Mouse (Mus musculus) kidney, adult 8-10 months (tissue): Measurements from ENCODE around the gene Parvb.

Experiments used
- DNase-seq, 2 experiments: peaks; one replicate each; pipeline ENCODE4 v3.0.0; 2022

The Parvb gene

GRCm38 (mm10) chr15:84231721-84232561 lies at the start of gene Parvb:
TSS of gene Parvb (plus strand) at chr15:84232043.
- DNase-seq = peak; percentile 40 to 43

- no peak for DNase-seq
Measured at GRCm38 (mm10) chr15:84183967-84184366, 47.9 kb upstream of the Parvb start.

DNA sequence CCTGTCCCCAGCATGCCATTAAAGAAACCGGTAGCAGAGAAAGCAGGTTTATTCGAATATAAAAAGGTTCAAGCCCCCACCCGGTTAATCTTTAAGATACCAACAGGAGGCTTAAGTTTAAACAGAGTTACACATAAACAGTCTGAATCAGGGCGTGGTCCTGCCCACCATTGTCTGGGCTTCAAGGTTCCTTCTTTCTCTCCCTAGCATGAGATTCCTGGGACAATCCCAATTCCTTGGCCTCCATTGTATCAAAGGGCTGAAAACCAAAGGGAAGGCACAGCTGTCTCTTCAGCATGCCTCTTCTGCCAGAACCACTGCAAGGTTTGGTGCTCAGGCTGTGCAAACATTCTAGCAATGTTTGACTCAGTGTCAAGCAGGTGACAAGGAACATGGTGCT lies 45.6 kb upstream of the Parvb start:
- DNase-seq = no peak

DNA sequence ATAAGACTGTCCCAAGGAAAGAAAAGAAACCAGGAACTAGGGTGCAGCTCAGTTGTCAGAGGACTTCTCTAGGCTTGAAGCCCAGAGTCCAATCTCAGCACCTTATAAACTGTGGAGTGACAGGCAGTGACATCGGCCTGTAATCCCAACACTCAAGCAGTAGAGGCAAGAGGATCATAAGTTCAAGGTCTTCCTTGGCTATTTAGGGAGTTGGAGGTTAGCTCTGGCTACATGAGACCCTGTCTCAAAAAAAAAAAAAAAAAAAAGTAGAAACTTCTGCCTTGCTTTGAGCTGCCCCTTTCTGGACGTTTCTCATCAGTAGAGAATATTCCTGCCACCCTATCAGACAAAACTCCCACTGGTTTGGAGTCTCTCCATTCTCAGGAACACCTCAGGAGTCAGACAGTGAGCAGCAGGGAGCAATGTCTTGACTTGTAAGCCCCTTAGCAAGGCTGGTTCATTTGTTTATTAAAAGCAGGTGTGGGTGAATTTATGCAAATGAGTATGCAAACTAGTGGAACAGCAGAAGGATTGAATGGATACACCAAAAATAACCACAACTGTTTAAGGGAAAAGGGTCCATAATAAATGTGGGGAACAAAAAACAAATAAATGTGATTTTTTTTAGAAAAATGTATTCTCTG lies 42.8 kb upstream of the Parvb start:
- no peak for DNase-seq

- no peak for DNase-seq
Measured at GRCm38 (mm10) chr15:84189881-84190280, 42.0 kb upstream of the Parvb start.

DNA sequence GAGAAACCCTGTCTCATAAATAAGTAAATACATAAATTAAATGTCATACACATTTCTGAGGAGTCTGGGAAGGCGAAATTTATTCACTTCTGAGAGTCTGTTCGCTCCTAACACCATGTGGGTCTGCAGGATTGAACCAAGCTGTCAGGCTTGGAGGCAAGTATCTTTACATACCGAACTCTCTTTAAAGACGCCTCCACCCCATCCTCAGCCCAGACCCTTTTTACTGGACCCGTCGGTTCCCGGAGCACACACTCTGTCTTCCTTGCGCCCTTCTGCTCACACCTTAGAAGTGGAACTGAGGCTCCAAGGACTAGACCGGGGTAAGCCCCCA lies 40.2 kb upstream of the Parvb start:
- no peak for DNase-seq

- peak; percentile 91 to 93 for DNase-seq
Measured at GRCm38 (mm10) chr15:84192058-84192791, 39.6 kb upstream of the Parvb start, which contains the start of gene Samm50. TSS of gene Samm50 (plus strand) at chr15:84192241.

DNA sequence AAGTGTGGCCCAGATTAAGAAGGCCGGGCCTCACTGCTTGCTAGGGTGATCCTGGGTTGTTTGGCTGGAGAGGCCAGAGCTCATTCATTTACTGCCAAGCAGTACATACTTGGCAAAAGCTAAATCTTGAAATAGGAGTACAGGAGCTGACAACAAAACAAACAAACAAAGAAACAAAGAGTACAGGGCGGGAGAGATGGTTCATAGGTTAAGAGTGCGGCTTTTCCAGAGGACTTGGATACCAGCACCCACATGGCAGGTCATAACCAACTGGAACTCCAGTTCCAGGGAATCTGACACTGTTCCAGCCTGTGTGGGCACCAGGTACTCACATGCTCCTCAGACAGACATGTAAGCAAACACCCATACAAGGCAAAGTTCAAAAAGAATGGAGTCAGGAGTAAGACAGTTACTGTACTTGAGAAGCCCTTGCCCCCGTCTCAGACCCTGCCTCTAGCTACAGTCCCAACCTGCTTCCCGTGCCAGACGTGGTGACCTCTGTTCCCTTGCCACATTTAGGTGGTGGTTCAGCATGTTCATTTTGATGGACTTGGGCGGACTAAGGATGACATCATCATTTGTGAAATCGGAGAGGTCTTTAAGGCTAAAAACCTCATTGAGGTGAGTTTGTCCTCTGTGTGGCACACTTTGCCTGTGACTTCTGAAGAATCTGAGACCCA lies 35.2 kb upstream of the Parvb start:
- no peak for DNase-seq

GRCm38 (mm10) chr15:84207327-84207726 lies 24.5 kb upstream of the Parvb start:
- no peak for DNase-seq

DNA sequence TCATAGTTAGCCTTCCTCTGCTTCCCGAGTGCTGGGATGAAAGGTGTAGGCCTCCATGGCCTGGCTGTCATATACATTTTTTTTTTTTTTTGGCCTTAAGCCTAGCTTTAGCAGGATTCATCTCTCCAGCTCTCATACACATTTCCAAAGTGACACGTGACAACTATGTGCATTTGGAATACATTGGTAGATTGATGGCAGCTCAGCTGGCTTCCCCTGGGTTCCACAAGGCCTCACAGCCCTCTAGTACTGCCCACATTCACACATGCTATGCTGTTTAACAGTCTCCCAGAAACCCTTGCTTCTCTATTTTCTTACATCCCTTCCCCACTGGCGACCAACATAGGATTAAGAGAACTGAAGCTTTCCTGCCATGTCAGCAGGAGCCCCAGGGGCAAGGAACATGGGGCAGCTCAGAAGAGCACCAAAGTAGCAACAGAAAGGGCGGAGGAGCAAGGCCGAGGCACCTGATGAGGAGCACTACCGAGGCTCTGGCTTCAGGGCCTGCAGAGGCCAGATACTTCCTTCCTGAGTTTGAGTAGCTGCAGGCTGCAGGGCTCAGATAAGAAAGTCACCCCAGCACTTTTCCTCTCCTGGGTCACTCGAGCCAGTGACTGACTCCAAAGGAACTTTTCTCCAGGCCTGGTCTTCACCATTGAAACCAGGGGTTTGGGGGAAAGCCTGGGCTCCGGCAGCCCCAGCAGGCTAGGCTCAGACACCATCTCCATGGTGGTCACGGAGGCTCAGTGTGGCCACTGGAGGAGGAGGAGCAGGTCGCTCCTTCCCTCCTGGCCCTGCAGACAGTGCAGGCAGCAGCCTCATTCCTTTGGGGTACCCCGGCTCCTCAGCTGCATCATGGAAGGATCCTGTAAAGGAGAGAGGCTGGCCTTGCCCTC lies 22.1 kb upstream of the Parvb start:
- no peak for DNase-seq

DNA sequence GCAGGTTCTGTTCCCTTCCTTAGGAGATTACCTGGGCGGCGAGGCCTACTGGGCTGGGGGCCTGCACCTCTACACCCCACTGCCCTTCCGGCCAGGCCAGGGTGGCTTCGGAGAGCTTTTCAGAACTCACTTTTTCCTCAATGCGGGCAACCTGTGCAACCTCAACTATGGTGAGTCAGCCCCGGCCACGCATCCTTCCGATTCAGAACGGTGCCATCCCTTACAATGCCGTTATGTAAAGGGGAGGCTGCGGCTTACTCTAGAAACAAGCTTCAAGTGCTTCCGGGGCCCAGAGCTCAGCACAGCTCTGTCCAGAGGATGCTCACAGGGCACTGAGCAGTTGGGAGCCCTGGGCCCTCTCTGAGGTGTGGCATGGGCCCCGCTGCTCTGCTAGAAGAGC lies 21.4 kb upstream of the Parvb start:
- no peak for DNase-seq

GRCm38 (mm10) chr15:84210941-84211340 lies 20.9 kb upstream of the Parvb start:
- no peak for DNase-seq

DNA sequence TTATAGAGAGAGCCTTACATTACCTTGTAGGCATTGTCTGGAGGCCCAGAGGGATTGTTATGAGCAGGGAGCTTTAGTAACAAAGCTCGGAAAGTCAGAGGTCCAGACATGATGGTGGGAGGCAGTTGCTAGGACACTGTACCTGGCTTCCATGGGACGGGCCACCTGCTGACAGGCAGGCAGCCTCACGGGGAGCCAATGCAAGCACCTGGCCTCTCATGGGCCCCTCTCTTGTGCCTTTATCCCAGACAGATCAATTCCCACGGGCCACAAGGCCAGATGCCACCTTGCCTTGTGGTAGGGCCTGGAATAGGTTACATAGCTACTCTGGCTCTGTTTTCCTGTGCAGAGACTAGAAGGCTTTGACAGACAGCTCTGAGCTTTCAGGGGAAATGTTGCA lies 20.3 kb upstream of the Parvb start:
- DNase-seq = no peak

GRCm38 (mm10) chr15:84212031-84212755 lies 19.6 kb upstream of the Parvb start:
- DNase-seq = peak; percentile 70 to 89

GRCm38 (mm10) chr15:84212756-84213105 lies 19.1 kb upstream of the Parvb start:
- no peak for DNase-seq

DNA sequence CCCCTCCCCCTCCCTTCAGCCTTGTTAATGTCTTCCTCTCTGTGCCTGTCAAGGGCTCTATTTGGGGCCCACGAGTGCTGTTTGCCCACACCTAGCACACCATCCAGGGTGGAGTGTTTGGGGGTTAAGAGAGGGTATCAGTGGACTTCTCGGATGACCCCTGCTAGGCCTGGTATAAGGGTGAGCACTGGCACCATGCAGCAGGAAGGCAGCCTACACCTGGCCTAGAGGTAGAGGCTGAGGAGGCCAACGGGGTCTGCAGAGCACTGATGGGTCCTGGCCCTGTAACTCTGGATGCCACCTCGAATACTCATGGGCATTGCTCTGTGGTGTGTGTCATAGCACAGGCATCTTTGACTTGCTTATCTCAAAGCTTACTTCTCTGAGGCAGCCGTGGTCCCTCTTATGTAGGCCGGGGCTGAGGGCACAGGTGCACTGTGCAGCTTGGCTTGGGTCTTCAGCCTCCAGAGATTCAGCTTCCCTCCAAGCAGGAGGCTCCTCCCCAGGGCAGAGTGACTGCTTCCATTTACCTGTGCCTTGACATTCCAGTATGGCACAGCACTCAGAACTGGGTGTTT lies 18.6 kb upstream of the Parvb start:
- DNase-seq = no peak

- DNase-seq = no peak
Measured at GRCm38 (mm10) chr15:84214476-84214875, 17.4 kb upstream of the Parvb start.

DNA sequence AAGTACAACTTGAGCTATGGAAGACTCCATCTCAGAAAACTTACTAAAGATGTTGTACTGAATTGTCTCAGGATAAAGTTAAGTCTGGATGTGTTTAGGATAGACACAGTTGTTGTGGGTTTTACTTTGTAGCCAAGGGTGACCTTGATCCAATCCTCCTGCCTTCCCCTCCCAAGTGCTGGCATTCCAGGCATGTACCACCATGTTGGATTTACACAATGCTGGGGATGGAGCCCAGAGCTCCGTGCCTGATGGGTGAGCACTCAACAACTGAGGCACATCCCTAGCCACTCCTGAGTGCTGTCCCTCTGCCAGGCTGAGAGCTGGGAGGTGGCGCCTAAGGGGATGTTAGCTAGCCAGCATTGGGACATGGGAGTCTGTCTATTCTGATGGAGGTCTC lies 16.6 kb upstream of the Parvb start:
- DNase-seq = no peak

- DNase-seq = no peak
Measured at GRCm38 (mm10) chr15:84216026-84216425, 15.8 kb upstream of the Parvb start.

- peak; percentile 67 to 76 for DNase-seq
Measured at GRCm38 (mm10) chr15:84216461-84217084, 15.3 kb upstream of the Parvb start.
